Mouse (Mus musculus): ENCODE data around the gene Ciz1. TPM values are rescaled to one million over a fixed set of nuclear protein-coding genes. Genes with fewer than 3 reads are reported as not detected.

Gene Ciz1
- total RNA-seq (2014; fragmentation: Nextera tagmentation) = 140 and 155 TPM in 2 replicates
- total RNA-seq (2017) = 41.0 and 87.4 TPM in 2 replicates

DNA sequence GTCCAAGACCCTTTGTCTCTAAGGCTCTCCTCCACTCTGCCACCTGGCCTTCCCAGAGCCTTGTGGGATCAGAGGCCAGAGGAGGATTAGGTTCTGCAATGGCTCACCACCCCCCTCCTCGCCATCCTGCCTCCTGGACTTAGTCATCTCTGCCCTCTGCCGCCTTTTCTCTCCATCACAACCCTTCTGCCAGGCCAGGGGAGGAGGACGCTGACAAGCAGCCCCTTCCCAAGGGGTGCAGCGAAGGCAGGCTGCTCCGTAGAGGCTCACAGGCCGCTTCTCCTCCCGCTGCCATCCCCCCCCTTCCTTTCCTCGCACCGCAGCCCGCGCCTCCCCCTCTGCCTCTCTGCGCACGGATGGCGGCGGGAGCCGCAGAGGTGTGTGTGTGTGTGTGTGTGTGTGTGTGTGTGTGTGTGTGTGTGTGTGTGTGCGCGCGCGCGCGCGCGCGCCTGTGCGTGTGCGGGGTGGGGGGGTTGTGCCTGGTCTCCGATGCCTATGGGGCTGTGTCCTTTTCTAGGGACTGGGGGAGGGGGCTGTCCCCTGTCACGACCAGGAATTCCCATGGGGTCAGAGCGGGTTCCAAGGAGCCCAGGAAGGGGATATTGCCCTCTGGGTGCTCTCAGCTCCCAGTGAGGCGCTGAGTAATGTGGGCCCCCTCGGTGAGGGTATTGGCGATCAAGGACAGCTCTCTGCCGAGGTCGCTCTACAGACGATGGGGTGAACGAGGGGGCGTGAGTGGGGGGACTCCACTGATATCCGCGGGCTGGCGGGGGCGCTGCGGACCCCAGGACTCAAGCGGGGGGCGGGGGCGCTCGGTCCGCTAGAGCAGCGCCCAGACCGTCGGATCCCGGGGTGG, at the start of gene Ciz1:
Gene Ciz1 (plus strand): TSS at position 177 of the 856 bp plus-strand sequence.
- ATAC-seq (replicated peaks; ENCODE audit: low FRiP score, low TSS enrichment, poor library complexity, severe bottlenecking) = no peak

DNA sequence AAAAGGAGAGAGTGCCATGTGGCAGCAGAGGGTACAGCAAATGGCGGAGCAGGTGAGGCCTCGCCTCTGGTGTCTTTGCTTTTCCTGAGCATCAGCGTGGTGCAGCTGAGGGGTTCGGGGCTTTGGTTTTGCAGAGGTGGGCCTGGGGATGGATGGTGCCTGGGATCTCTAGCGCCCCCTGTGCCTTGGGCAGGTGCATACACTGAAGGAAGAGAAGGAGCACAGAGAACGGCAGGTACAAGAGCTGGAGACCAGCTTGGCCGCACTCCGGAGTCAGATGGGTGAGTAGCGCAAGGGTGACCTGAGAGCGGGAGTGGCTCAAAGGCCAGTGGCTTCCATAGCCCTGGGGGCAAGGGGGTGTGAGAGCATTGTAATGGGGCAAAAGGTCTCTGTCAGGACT, 49.2 kb upstream of the Ciz1 start:
- 0 out of 2 replicates have a peak, but pooled peaks have one; percentile 39 for ATAC-seq (replicated peaks; ENCODE audit: low FRiP score, low TSS enrichment, poor library complexity, severe bottlenecking)

DNA sequence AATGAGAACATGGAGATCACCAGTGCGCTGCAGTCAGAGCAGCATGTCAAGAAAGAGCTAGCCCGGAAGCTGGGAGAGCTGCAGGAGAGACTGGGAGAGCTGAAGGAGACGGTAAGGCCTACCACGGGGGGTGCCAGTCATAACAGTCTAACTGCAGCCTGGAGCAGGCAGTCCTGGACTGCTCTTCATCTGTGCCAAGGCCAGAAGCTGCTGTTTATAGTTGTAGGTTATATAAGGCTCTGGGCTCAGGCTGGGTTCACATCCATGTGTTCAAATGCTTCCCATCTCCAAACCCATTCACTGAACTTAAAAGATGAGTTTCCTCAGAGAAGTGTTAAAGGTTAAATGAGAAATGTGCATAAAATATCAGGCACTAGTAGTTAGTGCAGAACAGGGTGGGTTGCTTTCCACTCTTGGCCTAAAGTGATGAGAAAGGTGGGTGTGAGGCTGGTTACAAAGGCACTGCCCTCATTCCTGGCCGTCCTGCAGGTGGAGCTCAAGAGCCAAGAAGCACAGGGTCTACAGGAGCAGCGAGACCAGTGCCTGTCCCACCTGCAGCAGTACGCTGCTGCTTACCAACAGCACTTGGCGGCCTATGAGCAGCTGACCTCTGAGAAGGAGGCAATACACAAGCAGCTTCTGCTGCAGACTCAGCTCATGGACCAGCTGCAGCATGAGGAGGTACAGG, 47.8 kb upstream of the Ciz1 start:
- peak; percentile 72 for ATAC-seq (replicated peaks; ENCODE audit: low FRiP score, low TSS enrichment, poor library complexity, severe bottlenecking)

DNA sequence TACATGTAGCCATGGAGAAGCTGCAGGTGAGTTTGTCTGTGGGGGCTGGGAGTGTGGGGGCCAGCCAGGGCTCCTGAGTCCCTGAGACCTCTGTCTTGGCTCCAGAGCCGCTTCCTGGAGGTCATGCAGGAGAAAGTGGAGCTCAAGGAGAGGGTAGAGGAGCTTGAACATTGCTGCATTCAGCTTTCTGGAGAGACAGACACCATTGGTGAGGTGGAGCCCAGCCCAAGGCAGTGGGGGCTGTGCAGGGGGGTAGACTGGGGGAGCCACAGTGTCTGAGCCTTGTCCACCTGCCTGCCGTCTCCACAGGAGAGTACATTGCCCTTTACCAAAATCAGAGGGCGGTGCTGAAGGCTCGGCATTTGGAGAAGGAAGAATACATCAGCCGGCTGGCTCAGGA, 46.5 kb upstream of the Ciz1 start:
- ATAC-seq (replicated peaks; ENCODE audit: low FRiP score, low TSS enrichment, poor library complexity, severe bottlenecking) = no peak

GRCm38 (mm10) chr2:32306176-32306575, 46.0 kb upstream of the Ciz1 start:
- ATAC-seq (replicated peaks; ENCODE audit: low FRiP score, low TSS enrichment, poor library complexity, severe bottlenecking) = no peak

DNA sequence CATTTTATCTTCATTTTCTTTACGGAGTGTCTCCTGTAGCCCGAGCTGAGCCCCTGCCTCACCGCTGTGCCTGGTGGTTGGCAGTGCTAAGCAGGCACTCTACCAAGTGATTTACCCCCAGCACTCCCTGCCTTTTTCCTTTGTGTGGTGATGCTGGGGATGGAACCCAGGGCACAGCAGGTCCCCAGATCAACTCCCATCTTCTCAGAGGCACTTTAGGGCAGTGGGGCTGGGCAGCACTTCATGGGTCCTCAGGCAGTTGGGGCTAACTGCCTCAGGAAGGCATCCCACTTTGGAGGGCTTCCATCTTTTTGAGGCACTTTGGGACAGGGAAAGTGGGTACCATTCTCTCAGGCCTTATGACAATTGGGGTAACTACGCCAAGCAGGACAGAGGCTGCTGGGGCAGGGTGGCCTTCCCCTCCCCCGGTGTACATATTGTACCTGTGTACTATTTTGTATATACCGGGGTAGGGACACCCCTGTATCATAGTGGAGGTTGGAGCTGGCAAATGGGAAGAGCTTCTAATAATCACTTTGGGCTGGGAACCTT, 44.8 kb upstream of the Ciz1 start:
- ATAC-seq (replicated peaks; ENCODE audit: low FRiP score, low TSS enrichment, poor library complexity, severe bottlenecking) = no peak

GRCm38 (mm10) chr2:32307941-32308760, 44.0 kb upstream of the Ciz1 start:
- ATAC-seq (replicated peaks; ENCODE audit: low FRiP score, low TSS enrichment, poor library complexity, severe bottlenecking) = no peak

- ATAC-seq (replicated peaks; ENCODE audit: low FRiP score, low TSS enrichment, poor library complexity, severe bottlenecking) = no peak
Measured at GRCm38 (mm10) chr2:32308870-32309568, 43.1 kb upstream of the Ciz1 start.

- no peak for ATAC-seq (replicated peaks; ENCODE audit: low FRiP score, low TSS enrichment, poor library complexity, severe bottlenecking)
Measured at GRCm38 (mm10) chr2:32310096-32310845, 41.9 kb upstream of the Ciz1 start.

DNA sequence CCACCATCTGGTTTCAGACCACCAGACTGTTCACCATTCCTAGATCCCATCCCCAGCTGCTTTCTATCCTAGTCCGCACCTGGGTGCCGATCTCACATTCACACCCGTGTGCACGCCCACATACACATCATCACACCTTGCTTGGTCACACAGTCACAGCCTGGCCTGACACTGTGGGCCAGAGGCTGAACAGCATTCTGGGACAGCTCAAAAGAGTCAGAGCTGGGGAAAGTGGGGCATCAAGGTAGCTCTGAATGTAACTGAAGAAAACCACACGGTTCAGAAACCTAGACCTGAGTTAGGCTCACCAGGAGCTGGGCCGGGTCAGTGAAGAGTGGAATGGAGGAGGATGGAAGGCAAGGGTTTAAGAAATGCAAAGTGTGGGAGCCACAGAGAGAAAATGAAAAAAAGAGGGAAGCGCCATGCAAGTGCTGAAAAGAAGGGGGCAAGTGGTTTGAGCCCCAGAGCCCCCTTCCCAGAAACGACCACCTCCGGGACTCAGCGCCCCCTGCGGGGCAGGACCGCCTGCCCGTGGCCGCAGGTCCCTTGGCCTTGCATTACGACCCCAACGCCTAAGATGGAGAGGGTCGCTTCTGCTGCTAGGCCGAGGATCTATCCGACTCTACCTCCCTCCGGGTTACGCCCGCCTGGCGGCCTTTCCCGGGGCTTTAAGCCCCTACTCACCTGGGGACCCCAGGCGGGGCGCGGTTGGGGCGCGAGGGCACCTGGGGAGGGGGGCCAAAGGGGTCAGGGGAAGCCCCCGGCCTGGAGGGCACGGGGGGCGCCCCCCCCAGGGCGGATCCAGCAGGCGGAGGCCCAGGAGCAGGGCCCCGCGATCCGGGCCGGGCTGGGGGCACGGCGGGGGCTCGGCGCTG, 40.4 kb upstream of the Ciz1 start:
- ATAC-seq (replicated peaks; ENCODE audit: low FRiP score, low TSS enrichment, poor library complexity, severe bottlenecking) = no peak

DNA sequence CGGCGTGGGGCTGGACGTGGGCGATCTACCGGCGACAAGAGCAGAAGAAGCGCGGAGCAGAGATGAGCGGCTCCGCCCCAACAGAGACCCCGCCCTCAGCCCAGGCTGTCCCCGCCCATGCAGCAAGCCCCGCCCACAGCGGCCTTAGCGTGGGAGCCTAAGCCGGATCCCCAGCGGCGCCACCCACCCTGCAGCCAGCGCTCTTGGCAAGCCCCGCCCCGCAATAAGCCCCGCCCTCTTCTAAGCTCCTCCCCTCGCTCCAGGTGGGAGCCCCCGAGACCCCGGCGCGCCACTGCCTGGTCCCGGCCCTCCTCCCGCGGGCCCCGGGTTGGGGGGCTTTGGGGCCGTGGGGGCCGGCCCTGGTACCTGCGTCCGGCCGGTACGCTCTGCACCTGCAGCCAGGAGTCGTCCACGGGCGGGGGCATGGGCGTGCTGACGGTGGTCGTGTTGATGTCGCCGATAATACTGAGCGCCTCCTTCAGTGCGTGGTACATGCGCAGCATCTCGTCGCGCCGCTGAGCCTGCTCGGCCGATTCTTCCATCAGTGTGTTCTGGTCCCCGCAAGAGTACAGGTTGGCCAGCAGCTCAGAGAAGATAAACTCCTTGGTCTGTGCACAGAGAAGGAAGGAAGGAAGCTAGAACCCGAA, 39.7 kb upstream of the Ciz1 start:
- peak; percentile 80 for ATAC-seq (replicated peaks; ENCODE audit: low FRiP score, low TSS enrichment, poor library complexity, severe bottlenecking)

GRCm38 (mm10) chr2:32314831-32315230, 37.3 kb upstream of the Ciz1 start:
- ATAC-seq (replicated peaks; ENCODE audit: low FRiP score, low TSS enrichment, poor library complexity, severe bottlenecking) = no peak

DNA sequence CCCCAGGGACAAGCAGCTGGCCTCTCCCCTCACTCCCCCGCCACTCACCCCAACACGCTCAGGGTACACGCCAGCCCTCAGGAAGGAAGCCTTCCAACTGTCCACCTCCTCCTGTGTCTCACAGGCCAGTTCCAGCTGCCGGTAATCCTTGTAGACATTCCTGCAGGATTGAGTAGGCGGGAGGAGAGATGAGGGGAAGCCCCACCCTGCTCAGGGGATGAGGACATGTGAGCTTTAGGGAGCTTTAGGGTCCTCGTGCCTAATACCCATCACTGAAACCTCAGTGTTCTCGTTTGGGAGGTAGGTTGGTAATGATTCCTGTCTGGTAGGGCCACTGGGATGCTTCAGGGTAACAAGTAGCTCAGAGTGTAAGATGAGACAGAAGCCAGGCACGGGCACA, 36.4 kb upstream of the Ciz1 start:
- ATAC-seq (replicated peaks; ENCODE audit: low FRiP score, low TSS enrichment, poor library complexity, severe bottlenecking) = no peak

GRCm38 (mm10) chr2:32316887-32317656, 35.1 kb upstream of the Ciz1 start:
- no peak for ATAC-seq (replicated peaks; ENCODE audit: low FRiP score, low TSS enrichment, poor library complexity, severe bottlenecking)

DNA sequence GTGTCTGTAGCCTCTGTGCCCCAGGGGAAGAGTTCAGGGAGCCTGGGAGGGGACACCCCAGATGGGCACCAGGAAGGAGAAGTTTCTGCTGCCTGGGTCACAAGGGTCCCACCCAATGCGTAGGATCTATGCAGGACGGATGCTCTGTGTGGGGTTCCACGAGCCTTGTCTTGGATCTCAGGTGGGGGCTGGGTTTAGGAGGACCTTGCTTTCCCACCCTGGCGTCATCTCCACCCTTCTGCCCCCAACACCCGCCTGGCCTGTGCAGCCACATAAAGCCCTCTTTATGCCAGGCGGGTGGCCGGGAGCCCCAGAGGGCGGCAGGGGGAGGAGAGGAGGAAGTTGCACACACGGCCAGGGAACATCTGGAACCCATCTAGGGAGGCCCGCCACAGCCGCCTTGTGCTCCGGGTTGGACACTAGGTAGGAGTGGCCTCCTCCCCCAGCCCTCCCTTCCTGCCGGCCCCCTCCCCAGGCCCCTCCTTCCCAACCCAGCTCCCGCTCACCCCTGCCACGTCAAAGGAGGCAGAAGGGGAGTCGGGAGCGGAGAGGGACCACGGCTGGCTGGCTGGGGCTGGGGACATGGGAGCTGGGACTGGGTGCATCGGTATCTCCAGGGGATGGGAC, 34.2 kb upstream of the Ciz1 start:
- no peak for ATAC-seq (replicated peaks; ENCODE audit: low FRiP score, low TSS enrichment, poor library complexity, severe bottlenecking)

Data from megakaryocyte-erythroid progenitor cell, adult 5-6 weeks (primary cell).